Mouse (Mus musculus) adrenal gland, postnatal 14 days (tissue): Measurements from ENCODE around the gene Gimap3. TPM values are rescaled to one million over a fixed set of nuclear protein-coding genes. Genes with fewer than 3 reads are reported as not detected.
A peak's percentile ranks its signal among the peaks of the same experiment; 100 is the strongest.

Source experiments
- DNase-seq: peaks from one replicate; pipeline ENCODE4 v3.0.0; 2021; ENCODE audit warnings: mixed read lengths
- long read RNA-seq, 2 experiments: library from polyadenylated mRNA; stranded (forward); transcript quantifications; one replicate each; pipeline ENCODE4 v2.0.0; 2021
- total RNA-seq: library from RNA; stranded (reverse); gene quantifications from 2 replicates; pipeline ENCODE4 v1.2.3, GENCODE M21; 2021

The Gimap3 gene
- total RNA-seq = 1.8 and 19.3 TPM in 2 replicates
- long read RNA-seq, experiment 1, partial matches to known transcripts = 0 of 2 reads
- long read RNA-seq, experiment 1, other reads (novel, unspliced or antisense) = 2 of 2 reads
- long read RNA-seq, experiment 2, partial matches to known transcripts = 1 of 1 reads
- long read RNA-seq, experiment 2, other reads (novel, unspliced or antisense) = 0 of 1 reads

DNA sequence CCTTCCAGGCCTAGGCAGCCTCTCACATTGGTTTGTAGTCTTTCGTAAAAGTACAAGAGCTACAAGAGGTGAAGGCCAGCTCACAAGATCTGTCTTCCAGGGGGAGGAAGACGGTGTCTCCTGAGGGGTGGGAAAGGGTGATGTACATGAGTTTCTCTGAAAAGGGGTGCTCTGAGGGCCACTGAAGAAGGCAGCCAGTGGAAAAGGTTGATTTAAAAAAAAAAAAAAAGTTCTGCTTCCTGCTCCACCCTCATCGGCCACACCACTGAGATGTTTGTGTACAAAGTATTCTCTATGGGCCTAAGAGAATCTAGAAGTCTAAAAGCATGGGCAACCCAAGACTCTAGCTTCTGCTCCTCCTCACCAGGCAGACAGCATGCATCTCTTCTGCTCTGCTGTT lies at the start of gene Gimap3:
Gene Gimap3 (minus strand): TSS at position 156 of the 400 bp plus-strand sequence.
- no peak for DNase-seq

DNA sequence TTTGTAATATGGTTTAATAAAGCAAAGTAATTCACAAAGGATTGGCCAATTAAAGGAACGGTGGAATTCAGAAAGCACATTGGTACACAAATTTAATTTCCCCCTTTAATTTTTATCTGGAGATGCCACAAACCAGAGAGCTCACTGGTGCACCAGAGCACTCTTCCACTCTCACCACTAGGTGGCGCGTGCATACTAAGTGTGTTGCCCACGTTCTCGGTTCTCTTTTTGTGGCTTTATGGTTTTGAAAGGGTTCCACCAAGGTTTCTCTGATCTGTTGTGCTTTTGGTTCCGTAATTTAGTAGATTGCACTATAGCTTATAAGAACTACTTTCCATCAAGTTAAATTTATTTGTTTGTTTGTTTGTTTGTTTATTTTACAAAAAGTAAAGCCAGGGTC lies 47.2 kb upstream of the Gimap3 start:
- peak; percentile 87 for DNase-seq

DNA sequence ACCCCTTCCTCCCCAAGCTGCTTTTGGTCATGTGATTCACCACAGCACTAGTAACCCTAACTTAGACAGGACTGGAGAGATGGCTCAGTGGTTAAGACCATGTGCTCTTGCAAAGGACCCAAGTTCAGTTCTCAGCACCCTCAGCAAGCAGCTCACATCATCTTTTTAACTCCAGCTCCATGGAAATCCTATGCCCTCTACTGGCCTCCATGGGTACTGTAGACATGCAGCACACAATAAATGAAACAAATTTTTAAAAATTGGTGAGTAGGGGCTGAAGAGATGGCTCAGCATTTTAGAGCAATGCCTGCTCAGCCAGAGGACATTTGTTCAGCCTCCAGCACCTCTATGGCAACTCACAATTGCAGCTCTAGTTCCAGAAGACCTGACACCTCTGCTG lies 44.4 kb upstream of the Gimap3 start:
- DNase-seq = no peak

DNA sequence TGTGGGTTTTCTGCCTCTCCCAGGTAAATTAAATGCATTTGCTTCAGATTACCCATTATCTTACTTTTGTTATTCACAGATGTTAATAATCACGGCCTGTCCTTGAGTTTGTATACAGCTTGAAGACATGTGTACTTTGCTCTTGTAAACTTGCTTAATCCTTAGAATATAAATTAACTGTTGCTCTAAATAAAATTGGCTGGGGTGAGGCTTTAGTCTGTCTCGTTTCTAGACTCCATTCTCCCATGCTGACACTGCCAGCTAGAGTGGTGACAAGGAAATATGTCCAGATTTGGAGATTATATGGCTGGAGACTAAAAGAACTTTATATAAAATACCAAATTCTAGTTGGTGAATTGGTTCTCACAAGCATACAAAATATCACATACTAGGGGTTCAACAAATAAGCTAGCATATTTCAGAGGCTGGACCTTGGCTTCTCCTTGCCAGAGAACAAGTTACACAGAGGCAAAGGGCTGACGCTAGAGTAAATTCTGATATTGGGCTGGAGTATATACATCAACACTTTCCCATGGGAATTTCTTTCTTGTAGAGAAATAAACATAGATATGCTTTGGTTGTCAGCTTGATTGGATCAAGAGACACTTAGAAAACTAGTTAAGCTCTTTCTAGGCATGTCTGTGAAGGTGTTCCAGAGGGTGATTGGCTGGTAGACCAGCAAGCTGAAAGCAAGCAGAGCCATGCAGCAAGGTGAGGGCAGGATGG lies 39.0 kb upstream of the Gimap3 start:
- no peak for DNase-seq

DNA sequence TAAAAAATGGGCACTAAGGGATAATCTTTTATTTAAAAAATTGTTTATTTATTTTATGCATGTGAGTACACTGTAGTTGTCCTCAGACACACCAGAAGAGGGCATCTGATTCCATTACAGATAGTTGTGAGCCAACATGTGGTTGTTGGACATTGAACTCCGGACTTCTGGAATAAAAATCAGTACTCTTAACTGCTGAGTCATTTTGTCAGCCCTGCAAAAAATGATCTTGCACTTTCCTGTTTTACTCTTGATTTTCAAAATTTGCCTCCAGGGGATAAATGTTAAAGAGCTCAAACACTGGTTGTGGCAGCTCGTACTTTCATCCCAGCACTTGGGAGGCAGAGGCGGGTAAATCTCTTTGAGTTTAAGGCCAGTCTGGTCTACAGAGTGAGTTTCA lies 36.1 kb upstream of the Gimap3 start:
- no peak for DNase-seq

DNA sequence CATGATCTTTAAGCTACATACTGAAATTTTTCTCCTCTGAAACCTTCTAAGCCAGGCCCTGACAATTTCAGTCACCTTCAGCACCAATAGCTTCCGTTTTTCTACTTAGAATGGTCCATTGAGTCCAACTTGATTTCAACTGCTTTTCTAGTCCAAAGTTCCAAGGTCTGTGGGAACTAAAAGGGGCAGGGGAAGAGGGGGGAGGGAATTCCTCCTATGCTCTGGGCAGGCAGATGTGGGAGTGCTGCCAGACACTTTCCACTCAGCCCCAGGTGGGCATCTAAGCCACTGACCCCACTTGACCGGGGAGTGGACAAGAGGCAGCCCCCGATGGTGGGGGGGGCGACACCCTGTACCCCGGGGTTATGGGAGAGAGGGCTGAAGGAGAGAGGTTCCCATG lies 33.7 kb upstream of the Gimap3 start:
- DNase-seq = no peak

DNA sequence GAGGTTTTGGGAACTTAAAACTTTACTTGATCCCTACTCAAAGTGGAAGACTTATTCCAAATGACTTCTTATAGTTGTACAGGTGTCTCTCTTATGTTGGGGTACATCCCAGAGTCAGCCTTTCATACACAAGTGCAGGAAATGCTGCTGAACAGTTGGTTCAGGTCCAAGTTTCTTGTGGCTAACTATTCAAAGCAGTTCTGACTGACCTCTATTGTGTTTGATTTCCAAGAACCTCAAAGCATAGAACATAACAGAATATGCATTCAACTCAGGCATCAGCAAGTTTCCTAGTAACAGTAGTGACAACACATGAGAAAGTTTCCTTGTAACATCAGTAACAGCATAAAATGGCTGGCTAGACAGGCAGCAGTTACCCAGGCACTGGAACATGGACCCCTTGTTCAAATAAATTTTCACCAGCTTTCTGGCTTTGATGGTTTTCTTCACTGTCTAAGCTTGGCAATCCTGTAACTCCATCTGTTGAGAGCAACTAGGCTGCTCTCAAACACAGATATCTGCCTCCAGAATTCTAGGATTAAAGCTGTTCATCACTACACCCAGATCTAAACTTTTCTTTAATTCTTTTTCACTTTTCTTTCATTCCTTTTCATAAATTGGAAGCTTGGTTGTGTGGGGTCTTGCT lies 32.9 kb upstream of the Gimap3 start:
- no peak for DNase-seq

DNA sequence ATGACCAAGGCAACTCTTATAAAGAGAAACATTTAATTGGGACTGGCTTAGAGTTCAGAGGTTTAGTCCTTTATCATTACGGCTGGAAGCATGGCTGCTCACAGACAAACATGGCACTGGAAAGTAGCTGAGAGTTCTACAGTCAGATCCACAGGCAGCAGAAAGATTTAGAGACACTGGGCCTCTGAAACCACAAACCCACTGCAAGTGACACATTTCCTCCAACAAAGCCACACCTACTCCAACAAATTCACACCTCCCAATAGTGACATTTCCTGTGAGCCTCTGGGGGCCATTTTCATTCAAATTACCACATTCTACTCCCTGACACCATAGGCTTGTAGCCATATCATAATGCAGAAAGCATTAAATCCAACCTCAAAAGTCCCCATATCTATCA lies 31.2 kb upstream of the Gimap3 start:
- DNase-seq = no peak

DNA sequence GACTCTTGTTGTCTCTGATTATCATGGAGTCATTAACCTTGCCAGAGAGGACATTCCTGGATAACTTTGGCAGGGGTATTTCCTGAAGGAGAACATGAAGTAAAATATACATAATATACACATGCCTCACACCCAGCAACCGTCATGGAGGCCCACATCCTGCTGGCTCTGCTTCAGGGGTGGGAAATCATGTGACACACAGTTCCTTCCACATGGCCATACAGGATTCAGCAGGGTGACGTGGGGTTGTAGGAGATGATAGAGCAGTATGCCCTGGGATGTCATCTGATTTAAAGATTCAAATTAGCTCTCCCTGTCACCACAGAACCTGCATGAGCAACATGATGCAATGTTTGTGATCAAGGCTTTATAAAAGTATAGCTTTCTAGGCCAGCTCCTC lies 17.2 kb upstream of the Gimap3 start:
- no peak for DNase-seq

DNA sequence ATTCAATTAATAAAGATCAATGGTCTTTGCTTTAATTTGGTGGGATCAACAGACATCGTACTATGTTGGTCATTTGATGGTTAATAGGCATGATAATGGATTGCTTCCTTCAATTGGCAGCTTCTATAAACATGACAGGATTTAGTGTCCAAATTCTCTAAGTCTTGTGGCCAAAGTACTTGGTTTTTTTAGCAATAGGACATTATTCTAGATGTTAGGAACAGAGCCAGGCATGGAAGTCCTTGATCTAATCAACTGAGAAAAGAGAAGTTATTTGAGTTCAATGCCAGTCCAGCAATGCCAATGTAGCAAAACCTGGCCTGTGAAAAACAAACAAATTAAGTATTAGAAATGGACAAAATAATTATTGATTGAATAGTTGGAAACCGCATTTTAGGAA lies 14.9 kb upstream of the Gimap3 start:
- DNase-seq = no peak

DNA sequence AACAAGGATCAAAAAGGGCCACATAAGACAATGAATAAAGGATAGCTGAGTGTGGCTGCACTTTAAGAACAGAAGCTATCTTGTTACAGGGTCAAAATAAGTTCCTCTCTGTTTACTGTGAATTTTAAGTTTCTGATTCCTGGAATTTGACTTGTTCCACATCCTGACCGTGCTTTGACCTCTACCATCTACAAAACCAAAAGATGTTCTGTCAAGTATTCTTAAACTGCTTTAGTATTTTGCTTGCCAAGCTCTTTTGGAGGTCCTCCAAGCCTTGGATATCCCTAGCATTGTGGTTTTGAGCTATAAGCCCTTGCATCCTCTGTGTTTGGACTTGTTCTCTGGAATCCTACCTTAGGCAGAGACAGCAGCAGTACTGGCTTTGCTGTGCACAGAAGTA lies 14.5 kb upstream of the Gimap3 start:
- peak; percentile 57 for DNase-seq

DNA sequence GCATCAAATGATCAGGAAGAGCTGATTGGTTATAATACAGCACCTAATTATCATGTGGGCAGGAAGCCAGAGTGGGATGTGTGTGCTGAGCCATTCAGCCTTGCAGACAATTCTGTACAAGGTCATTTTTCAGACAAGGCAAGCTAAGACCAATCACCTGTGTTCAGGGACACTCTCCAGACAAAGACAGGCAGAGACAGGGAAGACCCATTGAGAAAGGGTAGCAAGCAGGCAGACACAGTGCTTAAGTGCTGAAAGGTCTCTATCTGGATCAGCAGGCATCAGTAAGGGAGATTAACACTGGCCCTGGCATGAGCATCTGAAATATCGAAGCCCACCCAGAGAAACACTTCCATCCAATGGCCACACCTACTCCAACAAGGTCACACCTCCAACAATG lies 13.8 kb upstream of the Gimap3 start:
- DNase-seq = no peak

DNA sequence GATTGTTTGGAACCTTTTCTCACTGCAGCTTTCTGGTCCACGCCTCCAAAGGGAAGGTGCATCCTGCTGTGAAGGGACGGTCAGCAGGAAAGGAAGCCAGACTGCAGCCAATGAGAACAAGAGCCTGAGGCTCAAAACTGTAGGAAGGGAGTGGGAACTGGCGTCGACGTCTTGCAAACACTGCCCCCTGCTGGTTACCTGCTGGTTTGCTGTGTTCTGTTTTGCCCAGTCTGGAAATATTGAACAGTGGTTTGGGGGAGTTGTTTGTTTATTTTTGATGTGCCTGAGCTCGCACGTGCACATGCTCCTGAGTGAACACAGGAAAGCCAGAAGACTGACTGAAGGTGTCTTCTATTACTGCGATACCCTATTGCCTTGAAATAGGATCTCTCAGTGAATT lies 1.4 kb upstream of the Gimap3 start:
- DNase-seq = peak; percentile 90

DNA sequence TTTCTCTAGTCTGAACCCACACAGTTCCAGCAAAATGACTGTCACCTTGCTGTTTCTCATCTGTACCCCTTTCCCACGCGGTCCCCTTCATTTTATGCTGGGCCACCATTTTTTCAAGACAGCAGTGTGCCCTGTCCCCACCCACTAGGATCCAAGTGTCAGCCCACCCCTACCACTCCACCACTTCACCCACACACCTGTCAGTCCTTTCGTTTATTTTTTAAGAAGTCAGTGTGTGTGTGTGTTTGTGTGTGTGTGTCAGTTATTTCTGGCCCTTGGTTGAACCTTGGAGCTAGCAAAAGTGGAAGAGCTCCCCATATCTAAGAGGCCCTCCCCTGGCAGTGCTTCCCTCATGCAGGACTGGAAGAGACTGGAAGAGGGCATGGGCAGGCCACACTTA lies 1.7 kb downstream of the Gimap3 start:
- DNase-seq = no peak

DNA sequence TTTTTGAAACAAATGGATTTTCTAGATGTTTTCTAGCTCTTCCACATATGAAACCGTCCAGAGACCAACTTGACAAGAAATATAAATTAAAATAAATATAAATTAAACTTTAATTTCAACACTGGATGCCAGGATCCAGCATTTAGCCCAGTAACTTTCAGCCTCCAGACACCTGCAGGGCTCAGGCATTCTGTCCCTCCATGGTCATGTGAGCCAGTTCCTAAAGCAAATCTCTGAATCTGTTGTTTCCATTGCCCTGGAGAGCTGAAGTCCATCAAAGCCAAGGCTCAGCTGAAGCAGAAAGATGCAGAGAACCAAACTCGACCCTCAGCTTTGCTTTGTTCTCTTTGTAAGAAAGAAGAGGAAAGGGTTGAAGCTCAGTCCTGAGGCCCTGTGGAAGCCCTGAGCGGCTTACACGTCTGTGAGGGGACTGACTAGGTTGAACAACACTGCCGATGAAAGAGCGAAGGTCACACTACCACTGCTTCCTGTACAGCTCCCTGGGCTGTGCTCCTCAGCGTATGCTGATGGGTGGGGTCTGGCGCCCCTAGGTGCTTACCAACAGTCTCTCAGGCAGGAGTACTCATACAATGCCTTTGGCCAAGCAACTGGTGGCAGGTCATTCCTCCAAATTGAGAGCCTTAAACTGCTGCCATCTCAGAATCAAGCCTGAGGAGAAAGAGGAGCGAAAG lies 2.3 kb downstream of the Gimap3 start:
- DNase-seq = no peak

DNA sequence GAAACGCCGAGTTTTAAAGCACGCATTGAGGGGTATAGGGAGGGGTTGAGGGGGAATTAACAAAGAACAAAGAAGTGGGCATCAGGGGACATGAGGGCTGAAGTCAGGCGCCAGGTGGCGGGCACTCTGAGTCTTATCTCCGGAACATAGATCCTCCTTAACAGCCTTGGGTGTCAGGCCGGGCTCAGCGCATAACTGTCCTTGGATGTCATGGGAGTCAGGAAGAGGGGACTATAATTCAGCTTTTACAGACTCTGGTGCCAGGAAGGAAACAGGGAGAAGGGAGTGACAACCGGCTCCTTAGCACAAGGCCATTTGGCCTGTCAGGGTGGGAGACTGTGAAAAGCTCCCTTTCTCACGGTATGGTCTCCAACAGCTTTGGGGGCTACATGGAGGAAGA lies 6.2 kb downstream of the Gimap3 start:
- peak; percentile 33 for DNase-seq

DNA sequence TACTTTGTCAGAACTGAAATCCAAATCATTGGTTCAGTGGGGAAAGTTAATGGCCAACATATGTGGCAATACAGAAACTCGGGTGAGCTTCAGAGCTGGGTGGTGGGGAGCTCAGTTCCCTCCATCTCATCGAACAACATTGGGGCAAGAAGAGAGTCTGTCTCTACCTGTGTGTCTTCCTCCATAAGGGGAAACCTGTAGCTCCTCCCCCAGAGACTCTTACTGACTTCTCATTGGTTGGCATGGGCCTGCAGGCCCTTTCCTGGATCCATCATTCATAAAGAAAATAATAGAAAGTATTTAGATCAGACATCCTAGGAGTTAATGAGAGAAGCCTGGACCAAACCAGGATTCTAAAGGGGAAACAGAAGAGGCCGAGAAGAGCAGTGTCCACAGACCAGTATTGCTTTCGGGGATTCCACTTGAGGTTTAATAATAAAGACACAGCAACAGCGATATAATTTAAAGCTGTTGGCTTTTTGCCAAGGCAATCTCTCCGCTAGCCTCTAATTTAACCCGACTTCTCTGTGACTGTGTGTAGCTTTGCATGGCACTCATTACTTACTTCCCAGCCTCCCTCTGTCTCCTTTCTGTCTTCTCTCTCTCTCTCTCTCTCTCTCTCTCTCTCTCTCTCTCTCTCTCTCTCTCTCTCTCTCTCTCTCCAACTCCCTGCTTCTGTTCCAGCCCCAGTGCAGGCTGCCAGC lies 6.9 kb downstream of the Gimap3 start:
- no peak for DNase-seq

DNA sequence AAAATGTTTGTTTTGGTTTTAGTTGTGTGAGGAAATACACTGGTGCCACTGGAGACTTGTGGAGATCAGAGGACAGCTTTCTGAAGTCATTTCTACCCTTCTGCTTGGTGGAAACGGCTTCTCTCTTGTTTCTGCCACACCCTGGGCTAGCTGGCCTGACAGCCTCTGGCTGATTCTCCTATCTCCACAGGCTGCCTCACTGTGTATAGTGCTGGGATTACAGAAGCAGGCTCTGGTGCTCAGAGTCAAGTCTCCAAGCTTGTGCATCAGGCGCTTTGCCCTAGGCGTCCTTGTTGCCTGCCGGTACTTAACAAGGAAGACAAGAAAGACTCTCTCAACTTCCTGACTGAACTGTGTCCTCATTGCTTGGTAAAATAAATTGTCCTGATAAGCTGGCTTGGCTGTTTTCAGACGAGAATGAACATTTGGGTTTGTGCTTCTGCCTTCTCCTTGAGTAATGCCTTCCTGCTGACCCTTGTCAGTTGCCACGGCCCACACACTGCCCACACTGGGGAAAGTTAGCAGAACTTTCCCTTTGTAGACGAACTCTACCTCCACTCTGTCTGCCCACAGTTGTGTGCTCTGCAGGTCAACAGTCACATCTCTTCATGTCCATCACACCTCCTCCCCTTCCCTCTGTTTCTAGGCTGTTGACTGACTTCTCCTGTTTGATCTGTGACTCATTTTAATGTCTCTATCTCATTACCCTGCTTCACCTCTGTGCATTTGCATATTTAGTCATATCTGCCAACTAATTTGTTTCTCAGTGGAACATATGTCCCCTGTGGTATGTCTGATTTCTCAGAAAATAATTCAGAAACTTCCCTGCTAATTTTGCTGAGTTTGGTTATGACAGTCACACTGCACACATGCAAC lies 23.3 kb downstream of the Gimap3 start:
- peak; percentile 31 for DNase-seq

DNA sequence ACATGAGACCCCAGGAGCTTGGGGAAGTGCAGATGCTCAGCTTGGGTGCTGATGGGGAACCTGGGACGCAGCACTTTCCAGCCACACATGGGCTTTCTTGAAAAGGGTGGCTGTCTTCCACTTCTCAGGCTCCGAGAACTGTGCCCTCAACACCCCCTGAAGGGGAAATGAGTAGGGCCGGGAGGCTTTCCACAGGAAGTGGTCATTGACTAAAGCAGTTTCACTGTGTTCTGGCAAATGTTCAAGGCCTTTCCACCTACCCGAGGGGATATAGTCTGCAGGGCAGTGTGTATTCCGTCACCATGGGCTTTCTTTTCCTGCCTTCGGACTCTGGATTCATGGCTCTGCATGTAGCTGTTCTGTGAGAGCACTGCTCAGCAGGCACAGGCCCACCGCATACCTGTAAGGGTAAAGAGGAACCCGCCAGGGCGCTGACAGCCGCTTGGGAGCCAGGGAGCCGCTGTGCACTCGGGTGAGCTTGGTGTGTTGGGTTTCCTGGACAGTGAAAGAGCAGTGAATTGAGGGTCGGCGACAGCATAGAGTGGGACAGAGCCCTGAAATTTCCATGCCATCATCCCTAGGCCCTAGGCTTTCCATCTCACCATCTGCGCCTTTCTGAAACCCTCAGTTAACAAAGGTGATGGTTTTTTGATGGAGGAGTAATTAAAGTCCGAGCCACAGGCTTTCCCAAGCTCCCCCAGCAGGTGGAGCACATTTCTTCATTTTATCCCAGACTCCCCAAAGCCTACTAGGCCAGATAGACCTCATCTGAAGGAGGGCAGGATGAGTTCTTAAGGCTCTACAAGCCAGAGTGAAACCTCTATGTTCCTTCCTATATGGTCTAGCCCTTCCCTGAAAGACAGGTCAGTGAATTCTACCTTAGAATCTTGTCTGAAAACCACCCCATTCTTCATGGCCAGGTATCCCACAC lies 24.4 kb downstream of the Gimap3 start, which contains the start of gene Gimap5:
Gene Gimap5 (plus strand): TSS at position 239 of the 931 bp plus-strand sequence.
- peak; percentile 75 for DNase-seq

DNA sequence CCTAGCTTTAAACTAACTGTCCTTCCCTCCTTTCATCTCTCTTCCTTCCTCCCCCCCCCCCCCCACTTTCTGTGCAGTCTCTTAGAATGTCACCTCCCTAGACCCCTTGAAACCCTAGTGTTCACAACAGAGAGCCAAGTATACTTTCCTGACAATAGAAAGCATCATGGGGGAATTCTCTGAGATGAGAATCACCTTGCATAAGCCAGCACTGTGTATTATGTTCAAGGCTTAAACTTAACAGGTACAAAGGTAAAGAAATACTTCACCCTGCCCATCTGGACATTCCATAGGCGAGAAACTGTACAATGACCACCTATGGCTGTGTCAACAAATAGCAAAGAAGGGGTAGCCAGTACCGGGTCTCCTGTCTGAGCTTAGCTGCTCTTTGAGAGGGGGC lies 25.2 kb downstream of the Gimap3 start:
- DNase-seq = no peak
